Mouse (Mus musculus): ENCODE data around the gene Gpr179. TPM values are rescaled to one million over a fixed set of nuclear protein-coding genes. Genes with fewer than 3 reads are reported as not detected.

The Gpr179 gene
- polyA plus RNA-seq, 1 experiment: 0.08 TPM

DNA sequence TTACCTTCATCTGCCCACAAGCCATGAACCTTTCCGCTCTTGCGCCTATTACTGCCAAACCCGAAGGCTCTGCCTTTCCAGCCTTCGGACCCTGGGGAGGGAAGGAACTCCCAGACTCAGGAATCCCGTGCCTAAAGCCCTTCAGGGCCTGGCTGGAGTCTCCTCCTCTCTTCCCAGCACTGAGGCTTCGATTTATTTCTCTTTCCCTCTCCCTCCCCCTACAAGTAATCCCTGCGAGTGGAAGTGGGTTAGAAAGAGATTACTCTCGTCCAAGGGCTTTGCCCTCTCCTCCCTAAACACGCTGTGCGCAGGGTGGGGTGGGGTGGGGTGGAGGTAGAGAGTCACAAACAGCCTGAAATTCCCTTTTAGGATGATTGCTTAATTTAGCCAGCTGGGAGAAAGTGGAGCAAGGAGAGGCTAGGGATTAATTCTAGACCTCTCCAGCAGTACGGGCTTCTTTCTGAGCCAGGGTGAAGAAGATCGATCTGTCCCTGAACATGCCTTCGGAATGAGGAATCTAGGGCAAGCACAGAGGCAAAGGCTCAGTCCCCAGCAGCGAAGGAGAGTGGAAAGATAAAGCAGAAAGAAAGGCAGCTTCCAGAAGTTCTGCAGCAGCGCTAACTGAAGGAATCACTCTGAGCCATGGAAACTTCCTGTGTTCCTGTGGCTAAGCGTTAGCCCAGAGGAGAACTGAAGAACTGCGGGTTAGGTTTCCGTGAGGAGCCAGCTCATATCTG lies 40.8 kb downstream of the Gpr179 start:
- Histone ChIP-seq H3K4me3 (ENCODE audit: insufficient read depth, low read depth, low read length) (peak overlapping the region; percentile 20; the same call in 1 of the 2 replicates), H3K36me3 (ENCODE audit: control insufficient read depth, insufficient read depth, low read length) (no peaks in the 10 kb centered on the region), H3K27me3 (replicated peaks; ENCODE audit: control insufficient read depth, insufficient read depth, low read length) (no peaks in the 10 kb centered on the region), H3K27ac (ENCODE audit: insufficient read depth, low read depth, low read length) (no peak overlapping the region), H3K4me1 (ENCODE audit: control insufficient read depth, insufficient read depth, low read length) (peaks cover 3% of the 10 kb centered on the region; the same call in 1 of the 2 replicates)
- peak; percentile 35 for DNase-seq
- WGBS: 8% methylated on average over 18 of the region's 18 CpGs
- TF ChIP-seq CTCF (conservative IDR thresholded peaks at IDR 0.05; ENCODE audit: insufficient read depth, insufficient read length, low read depth, low read length) (peak; percentile 32; the same call in 1 of the 2 replicates), POLR2A (IDR thresholded peaks at IDR 0.05; ENCODE audit: low read depth, low read length) (no peak)

DNA sequence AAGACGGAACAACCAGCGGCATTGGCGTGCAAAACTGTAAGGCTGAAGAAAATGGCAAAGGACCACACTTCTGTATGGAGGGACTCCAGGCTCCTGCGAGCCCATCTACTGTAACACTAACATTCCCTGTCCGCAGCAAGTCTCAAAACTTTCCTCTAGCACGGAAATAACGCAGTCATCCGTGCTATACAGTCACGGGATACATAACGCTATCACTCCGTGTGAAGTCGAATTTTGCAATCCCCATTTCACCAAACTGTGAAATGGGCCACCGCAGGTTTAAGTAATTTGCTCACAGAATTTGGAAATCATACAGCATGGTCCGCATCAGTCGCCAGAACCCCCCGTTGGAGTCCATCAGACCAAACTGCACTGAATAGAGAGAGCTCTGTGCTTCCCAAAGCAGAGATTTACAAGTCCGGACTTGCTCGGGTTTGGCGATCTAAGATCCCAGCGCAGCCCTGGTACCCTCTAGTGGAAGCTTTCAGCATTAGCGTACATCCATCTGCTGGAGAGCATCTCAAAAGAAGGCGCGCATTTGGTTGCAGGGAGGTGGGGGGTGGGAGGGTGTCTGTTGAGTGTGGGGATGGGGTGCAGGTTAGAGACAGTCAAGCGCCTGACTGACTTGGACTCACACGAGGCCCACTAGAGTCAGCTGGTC lies 41.8 kb downstream of the Gpr179 start:
- DNase-seq: peak; percentile 87
- H3K27ac ChIP-seq (ENCODE audit: insufficient read depth, low read depth, low read length): peak overlapping the region; percentile 33; the same call in 1 of the 2 replicates
- TF ChIP-seq POLR2A (IDR thresholded peaks at IDR 0.05; ENCODE audit: low read depth, low read length) (no peak), CTCF (conservative IDR thresholded peaks at IDR 0.05; ENCODE audit: insufficient read depth, insufficient read length, low read depth, low read length) (peak; percentile 86)
- no peaks in the 10 kb centered on the region for H3K36me3 ChIP-seq (ENCODE audit: control insufficient read depth, insufficient read depth, low read length)
- peaks cover 3% of the 10 kb centered on the region; the same call in 1 of the 2 replicates for H3K4me1 ChIP-seq (ENCODE audit: control insufficient read depth, insufficient read depth, low read length)
- no peaks in the 10 kb centered on the region for H3K27me3 ChIP-seq (replicated peaks; ENCODE audit: control insufficient read depth, insufficient read depth, low read length)
- 1% methylated on average over 25 of the region's 25 CpGs for WGBS
- H3K4me3 ChIP-seq (ENCODE audit: insufficient read depth, low read depth, low read length): peak overlapping the region; percentile 37

DNA sequence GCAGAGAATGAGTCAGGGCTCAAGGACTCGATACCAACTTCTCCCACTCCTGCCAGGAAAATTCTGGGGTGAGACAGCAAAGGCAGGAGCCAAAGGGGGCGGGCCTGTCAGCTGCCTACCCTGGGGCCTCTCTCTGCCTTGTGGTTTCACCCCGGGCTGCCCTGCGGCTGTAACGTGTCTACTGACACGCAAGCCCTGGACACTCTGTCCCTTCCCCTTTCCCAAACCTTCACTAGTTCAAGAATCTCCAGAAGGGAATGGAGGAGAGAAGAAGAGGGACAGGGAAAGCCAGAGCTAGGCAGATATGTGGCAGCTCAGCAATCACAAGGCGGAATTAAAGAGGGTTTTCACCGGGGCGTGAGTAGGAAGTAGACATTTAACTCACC lies 42.4 kb downstream of the Gpr179 start:
- Histone ChIP-seq H3K27ac (ENCODE audit: insufficient read depth, low read depth, low read length) (peak overlapping the region; percentile 33; the same call in 1 of the 2 replicates), H3K27me3 (replicated peaks; ENCODE audit: control insufficient read depth, insufficient read depth, low read length) (no peaks in the 10 kb centered on the region), H3K4me3 (ENCODE audit: insufficient read depth, low read depth, low read length) (peak overlapping the region; percentile 37), H3K4me1 (ENCODE audit: control insufficient read depth, insufficient read depth, low read length) (peaks cover 3% of the 10 kb centered on the region; the same call in 1 of the 2 replicates), H3K36me3 (ENCODE audit: control insufficient read depth, insufficient read depth, low read length) (no peaks in the 10 kb centered on the region)
- DNase-seq: peak; percentile 73
- TF ChIP-seq POLR2A (IDR thresholded peaks at IDR 0.05; ENCODE audit: low read depth, low read length) (no peak), CTCF (conservative IDR thresholded peaks at IDR 0.05; ENCODE audit: insufficient read depth, insufficient read length, low read depth, low read length) (no peak)
- 5% methylated on average over 9 of the region's 9 CpGs for WGBS

DNA sequence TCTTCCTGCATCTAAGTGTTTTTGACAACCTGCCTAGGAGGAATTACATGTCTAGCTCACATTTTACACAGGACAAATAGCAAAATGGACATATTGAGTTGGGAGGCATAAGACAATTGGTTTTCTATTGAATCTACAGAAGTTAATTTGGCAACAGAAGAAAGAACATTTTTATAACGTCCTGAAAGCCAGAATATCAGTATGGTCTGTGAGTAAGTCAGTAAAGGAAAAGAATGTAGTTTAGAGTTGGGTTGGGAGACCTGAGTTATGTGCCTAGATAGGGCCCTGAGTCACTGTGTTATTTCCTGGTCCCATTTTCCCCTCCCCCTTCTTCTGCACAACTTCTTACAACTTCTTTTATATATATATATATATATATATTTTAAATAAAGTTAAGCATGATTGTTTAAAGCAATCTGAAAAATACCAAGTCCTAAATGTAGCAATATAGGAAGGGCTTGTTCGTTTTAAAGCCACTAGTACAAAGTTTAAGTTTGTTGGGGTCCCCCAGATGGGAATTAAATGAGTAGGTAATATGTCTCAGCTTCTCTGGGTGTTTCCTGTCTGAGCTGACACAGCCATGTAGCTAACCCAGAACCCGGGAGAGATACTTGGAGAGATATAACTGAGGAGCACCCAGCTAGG lies 42.9 kb downstream of the Gpr179 start:
- no peak for DNase-seq
- Histone ChIP-seq H3K36me3 (ENCODE audit: control insufficient read depth, insufficient read depth, low read length) (no peaks in the 10 kb centered on the region), H3K4me3 (ENCODE audit: insufficient read depth, low read depth, low read length) (no peak overlapping the region), H3K27me3 (replicated peaks; ENCODE audit: control insufficient read depth, insufficient read depth, low read length) (no peaks in the 10 kb centered on the region), H3K27ac (ENCODE audit: insufficient read depth, low read depth, low read length) (no peak overlapping the region), H3K4me1 (ENCODE audit: control insufficient read depth, insufficient read depth, low read length) (peaks cover 3% of the 10 kb centered on the region; the same call in 1 of the 2 replicates)
- TF ChIP-seq POLR2A (IDR thresholded peaks at IDR 0.05; ENCODE audit: low read depth, low read length): no peak
- no peak for TF ChIP-seq CTCF (conservative IDR thresholded peaks at IDR 0.05; ENCODE audit: insufficient read depth, insufficient read length, low read depth, low read length)
- WGBS: 46% methylated on average over 3 of the region's 3 CpGs

DNA sequence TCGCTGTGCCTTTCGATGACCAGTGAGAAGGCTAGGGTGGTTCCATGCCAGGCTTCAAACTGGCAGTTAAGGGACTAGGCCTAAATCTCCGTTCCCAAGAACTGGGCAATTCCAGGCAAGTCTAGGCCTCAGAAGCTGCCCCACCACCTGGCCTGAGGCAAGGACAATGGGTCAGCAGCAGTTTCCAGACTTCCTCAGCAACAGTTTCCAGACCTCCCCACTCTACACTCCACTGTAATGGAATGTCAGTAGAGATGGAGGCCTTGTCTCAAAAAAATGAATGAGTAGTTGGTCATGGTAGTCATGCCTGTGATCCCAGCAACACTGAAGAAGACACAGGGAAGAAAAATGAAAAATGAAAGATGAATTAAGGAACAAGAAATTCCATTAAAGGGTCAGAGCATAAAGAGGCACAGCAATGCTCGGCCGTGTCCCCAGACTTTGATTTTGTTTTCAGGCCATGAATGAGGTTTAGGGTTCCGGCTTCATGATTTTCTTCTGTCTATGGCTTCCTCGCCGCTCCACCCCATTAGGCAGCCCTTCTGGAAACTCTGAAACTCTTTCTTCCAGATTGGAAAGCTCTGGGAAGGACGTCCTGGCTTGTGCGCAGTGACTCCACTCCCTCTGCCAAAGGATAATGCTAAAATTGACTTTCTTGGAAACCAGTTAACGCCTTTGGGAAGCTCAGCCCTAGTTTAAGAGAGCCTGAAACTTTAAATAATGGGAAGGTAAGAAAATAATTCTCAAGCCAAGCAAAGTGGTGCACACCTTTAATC lies 44.4 kb downstream of the Gpr179 start:
- no peaks in the 10 kb centered on the region for H3K36me3 ChIP-seq (ENCODE audit: control insufficient read depth, insufficient read depth, low read length)
- DNase-seq: no peak
- peaks cover 4% of the 10 kb centered on the region; the same call in 1 of the 2 replicates for H3K4me1 ChIP-seq (ENCODE audit: control insufficient read depth, insufficient read depth, low read length)
- no peak overlapping the region for H3K4me3 ChIP-seq (ENCODE audit: insufficient read depth, low read depth, low read length)
- WGBS: 93% methylated on average over 11 of the region's 11 CpGs
- no peak overlapping the region for H3K27ac ChIP-seq (ENCODE audit: insufficient read depth, low read depth, low read length)
- H3K27me3 ChIP-seq (replicated peaks; ENCODE audit: control insufficient read depth, insufficient read depth, low read length): no peaks in the 10 kb centered on the region
- no peak for TF ChIP-seq POLR2A (IDR thresholded peaks at IDR 0.05; ENCODE audit: low read depth, low read length)
- no peak for TF ChIP-seq CTCF (conservative IDR thresholded peaks at IDR 0.05; ENCODE audit: insufficient read depth, insufficient read length, low read depth, low read length)

DNA sequence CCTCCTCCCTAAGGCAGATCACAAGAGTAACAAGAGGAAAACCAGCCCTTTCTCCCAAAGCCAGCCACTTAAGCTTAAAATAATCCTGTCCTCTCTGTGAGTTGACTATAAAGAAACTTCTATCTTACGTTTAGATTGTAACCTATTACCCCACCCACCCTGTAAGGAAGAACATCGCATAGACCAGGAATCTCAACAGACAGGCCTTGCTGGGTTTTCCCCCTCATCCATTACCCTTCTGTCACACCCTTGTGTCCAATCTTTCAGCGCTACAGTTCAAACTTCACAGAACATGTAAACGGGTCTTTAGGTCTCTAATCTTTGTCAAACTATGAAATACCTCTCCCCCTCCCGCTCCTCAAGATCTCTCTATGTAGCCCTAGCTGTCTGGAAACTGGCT lies 47.2 kb downstream of the Gpr179 start:
- no peak overlapping the region for H3K27ac ChIP-seq (ENCODE audit: insufficient read depth, low read depth, low read length)
- TF ChIP-seq POLR2A (IDR thresholded peaks at IDR 0.05; ENCODE audit: low read depth, low read length): no peak
- TF ChIP-seq CTCF (conservative IDR thresholded peaks at IDR 0.05; ENCODE audit: insufficient read depth, insufficient read length, low read depth, low read length): no peak
- H3K36me3 ChIP-seq (ENCODE audit: control insufficient read depth, insufficient read depth, low read length): no peaks in the 10 kb centered on the region
- WGBS: 82% methylated on average over 5 of the region's 5 CpGs
- no peak for DNase-seq
- H3K4me1 ChIP-seq (ENCODE audit: control insufficient read depth, insufficient read depth, low read length): peaks cover 9% of the 10 kb centered on the region; the same call in 1 of the 2 replicates
- H3K27me3 ChIP-seq (replicated peaks; ENCODE audit: control insufficient read depth, insufficient read depth, low read length): no peaks in the 10 kb centered on the region
- H3K4me3 ChIP-seq (ENCODE audit: insufficient read depth, low read depth, low read length): no peak overlapping the region

Data from kidney, adult 2 months (tissue).